Mouse (Mus musculus) megakaryocyte, embryonic 14.5 days (primary cell): ENCODE results near the gene Usp37.

Experiments
- FLI1 ChIP-seq: IDR thresholded peaks from 2 replicates; pipeline ENCODE4 v1.6.1; 2012; ENCODE audit warnings: low read length, inconsistent platforms, mixed read lengths
- GATA1 ChIP-seq: IDR thresholded peaks from 3 replicates; pipeline ENCODE4 v1.6.1; 2012; ENCODE audit warnings: mixed read lengths, low read length, inconsistent platforms, borderline replicate concordance

GRCm38 (mm10) chr1:74386714-74387385 lies 157.2 kb downstream of the Usp37 start:
- TF ChIP-seq GATA1 (no peak), FLI1 (no peak)
